ENCODE assay signal across 23 mouse cellular contexts in genomic region chr4:121007006-121007405, GRCm38 (mm10). TPM values are rescaled to one million over a fixed set of nuclear protein-coding genes. Genes with fewer than 3 reads are reported as not detected.
"Had no signal": no experiment of that assay in that cellular context is flagged by ENCODE, and none has a peak within 500 bp of the region (broad histone marks: within the 10 kb centered on the region; RNA-seq: fewer than 3 reads in every experiment).

No protein-coding gene starts in this region.

- DNase-seq: kidney, adult 2 months; kidney, postnatal 25 days; left cerebral cortex, postnatal 4 days; lung, adult 2 months; lung, postnatal 14 days; lung, postnatal 4 days; midbrain, embryonic 14.5 days; retina, postnatal 1 day; right cerebral cortex, postnatal 25 days; spleen, adult 18-20 months; thymus, adult 2 months; thymus, postnatal 25 days had no signal

- H3K36me3 ChIP-seq: limb, embryonic 12.5 days; limb, embryonic 15.5 days; liver, embryonic 15.5 days; neural tube, embryonic 12.5 days; neural tube, embryonic 15.5 days had no signal

- H3K4me2 ChIP-seq: limb, embryonic 12.5 days; limb, embryonic 15.5 days; liver, embryonic 15.5 days; midbrain, embryonic 11.5 days; neural tube, embryonic 12.5 days; neural tube, embryonic 15.5 days had no signal

- H3K4me3 ChIP-seq: limb, embryonic 12.5 days; limb, embryonic 15.5 days; liver, embryonic 15.5 days; neural tube, embryonic 12.5 days; neural tube, embryonic 15.5 days had no signal

- H3K27ac ChIP-seq: kidney, postnatal 0 days; limb, embryonic 12.5 days; limb, embryonic 15.5 days; liver, embryonic 15.5 days; neural tube, embryonic 12.5 days; neural tube, embryonic 15.5 days; stomach, postnatal 0 days had no signal

- H3K9ac ChIP-seq: limb, embryonic 12.5 days; limb, embryonic 15.5 days; liver, embryonic 15.5 days; neural tube, embryonic 12.5 days; neural tube, embryonic 15.5 days had no signal

- ATAC-seq: intestine, postnatal 0 days had no signal

- H3K9me3 ChIP-seq: limb, embryonic 12.5 days; limb, embryonic 15.5 days; liver, embryonic 15.5 days; neural tube, embryonic 12.5 days; neural tube, embryonic 15.5 days had no signal

- H3K27me3 ChIP-seq: limb, embryonic 12.5 days; limb, embryonic 15.5 days; liver, embryonic 15.5 days; neural tube, embryonic 12.5 days; neural tube, embryonic 15.5 days had no signal

RNA-seq across cellular contexts. Expression of gene Col9a2, which starts 32.2 kb away (rescaled TPM):
- total RNA-seq: megakaryocyte progenitor cell, adult 5-6 weeks; megakaryocyte-erythroid progenitor cell, adult 5-6 weeks had no signal
- polyA plus RNA-seq: kidney, adult 2 months had no signal
